Mouse (Mus musculus) MEL (cell line): ENCODE measurements around the gene Syce3.

Experiments used
- ELF1 ChIP-seq: IDR thresholded peaks from 2 replicates; pipeline ENCODE4 v1.6.1; 2014; ENCODE audit warnings: low read depth, mild to moderate bottlenecking, inconsistent platforms, low read length, improper control_type of control experiment, moderate library complexity
- GABPA ChIP-seq: IDR thresholded peaks from 2 replicates; pipeline ENCODE4 v1.6.1; 2012; ENCODE audit warnings: low read depth, mild to moderate bottlenecking, inconsistent platforms, low read length, improper control_type of control experiment, moderate library complexity
- GATA1 ChIP-seq: IDR thresholded peaks from 2 replicates; pipeline ENCODE4 v1.6.1; 2011; ENCODE audit warnings: low read depth, low read length, improper control_type of control experiment
- POLR2AphosphoS5 ChIP-seq: IDR thresholded peaks from 2 replicates; pipeline ENCODE4 v1.6.1; 2012; ENCODE audit warnings: low read depth, borderline replicate concordance, mild to moderate bottlenecking, inconsistent platforms, low read length, moderate library complexity, mixed read lengths
- RCOR1 ChIP-seq: IDR thresholded peaks from 2 replicates; pipeline ENCODE4 v1.6.1; 2012; ENCODE audit warnings: low read depth, mild to moderate bottlenecking, inconsistent platforms, low read length, improper control_type of control experiment
- TCF12 ChIP-seq: IDR thresholded peaks from 2 replicates; pipeline ENCODE4 v1.6.1; 2014; ENCODE audit warnings: low read depth, mild to moderate bottlenecking, inconsistent platforms, low read length, improper control_type of control experiment, moderate library complexity

GRCm38 (mm10) chr15:89455642-89456041, 45.3 kb upstream of the Syce3 start:
- TF ChIP-seq POLR2AphosphoS5 (no peak), TCF12 (no peak), RCOR1 (no peak), GABPA (no peak), GATA1 (no peak), ELF1 (no peak)
